Mouse (Mus musculus): ENCODE results near the gene Serpinh1. TPM values are rescaled to one million over a fixed set of nuclear protein-coding genes. Genes with fewer than 3 reads are reported as not detected.
"Not testable (repeated sequence)": the region's sequence is repeated elsewhere in the genome, so short reads cannot be mapped to it uniquely, and the experiment has no call there.

Gene Serpinh1
- polyA plus RNA-seq, 1 experiment from 2014 or later = 1,149 TPM

DNA sequence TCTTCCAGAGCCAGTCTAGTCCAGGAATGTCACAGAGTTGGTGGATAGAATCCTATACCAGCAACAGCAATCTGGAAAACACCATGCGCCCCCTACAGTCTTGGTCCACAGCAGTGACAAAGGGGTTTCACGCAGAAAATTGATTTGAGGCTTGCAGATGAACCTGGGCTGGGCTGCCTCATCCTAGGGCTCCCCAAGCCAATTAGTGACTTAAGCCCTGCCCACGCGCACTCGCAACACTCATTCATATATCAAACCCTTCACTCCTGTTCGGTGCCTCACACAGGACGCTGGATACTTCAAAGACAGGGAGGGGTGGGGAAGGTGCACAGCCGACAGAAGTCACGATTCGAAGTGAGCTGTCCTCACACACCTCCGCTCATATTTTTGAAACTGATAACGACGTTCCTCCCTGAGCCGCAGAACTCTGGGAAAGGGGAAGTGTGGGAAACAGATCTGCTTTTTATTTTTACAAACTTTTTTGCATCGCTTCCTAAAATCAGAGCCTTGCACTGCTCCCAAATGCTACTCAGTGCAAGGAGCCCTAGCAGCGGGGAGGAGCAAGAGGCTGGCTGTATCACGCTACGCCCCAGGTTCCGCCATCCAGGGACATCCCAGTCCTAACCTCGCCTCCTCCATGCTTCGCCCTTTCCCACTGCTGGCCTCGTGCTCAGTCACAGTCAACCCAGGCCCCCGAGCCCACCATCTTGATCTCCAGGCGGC is 27.6 kb upstream of the Serpinh1 start:
- under 1% methylated on average over 24 of the region's 24 CpGs for WGBS
- Histone ChIP-seq H3K4me1 (ENCODE audit: control insufficient read depth, insufficient read depth, low read length) (peaks cover 39% of the 10 kb centered on the region), H3K36me3 (ENCODE audit: control insufficient read depth, insufficient read depth) (no peaks in the 10 kb centered on the region), H3K4me3 (ENCODE audit: low read length) (peak overlapping the region; percentile 65), H3K27ac (ENCODE audit: low read length) (peak overlapping the region; percentile 96), H3K4me2 (ENCODE audit: low read depth, low read length) (peak overlapping the region; percentile 83), H3K27me3 (ENCODE audit: control insufficient read depth, insufficient read depth, low read length) (no peaks in the 10 kb centered on the region), H3K9ac (ENCODE audit: low read length) (peak overlapping the region; percentile 85), H3K9me3 (replicated peaks; ENCODE audit: control insufficient read depth, low read length) (no peaks in the 10 kb centered on the region)
- peak; percentile 30 for ATAC-seq (replicated peaks; ENCODE audit: extremely low read depth, insufficient read depth, low FRiP score)

DNA sequence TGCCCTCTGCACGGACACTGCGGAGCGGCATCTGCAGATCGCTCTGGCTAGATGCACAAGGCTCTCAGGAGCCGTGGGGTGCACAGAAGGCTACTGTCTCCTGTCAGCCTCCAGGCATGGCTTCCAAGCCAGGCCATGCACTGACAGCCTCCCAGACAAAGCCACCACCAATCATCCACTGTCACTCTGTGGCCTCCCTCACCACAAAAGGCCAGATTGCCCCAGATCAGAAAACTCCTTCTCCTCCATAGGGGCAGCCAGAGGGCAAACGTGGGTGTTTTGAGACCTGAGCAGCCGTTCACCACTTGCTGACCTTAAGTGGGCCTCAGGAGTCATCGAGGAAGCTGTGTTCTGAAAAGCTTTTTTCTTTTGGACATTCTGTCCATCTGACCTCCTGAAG is 25.8 kb upstream of the Serpinh1 start:
- no peaks in the 10 kb centered on the region for H3K27me3 ChIP-seq (ENCODE audit: control insufficient read depth, insufficient read depth, low read length)
- no peak for ATAC-seq (replicated peaks; ENCODE audit: extremely low read depth, insufficient read depth, low FRiP score)
- 50% methylated on average over 8 of the region's 8 CpGs for WGBS
- peaks cover 22% of the 10 kb centered on the region for H3K4me1 ChIP-seq (ENCODE audit: control insufficient read depth, insufficient read depth, low read length)
- no peak overlapping the region for H3K4me2 ChIP-seq (ENCODE audit: low read depth, low read length)
- H3K27ac ChIP-seq (ENCODE audit: low read length) = no peak overlapping the region
- peak overlapping the region; percentile 27; the same call in 1 of the 2 replicates for H3K9ac ChIP-seq (ENCODE audit: low read length)
- H3K9me3 ChIP-seq (replicated peaks; ENCODE audit: control insufficient read depth, low read length) = no peaks in the 10 kb centered on the region
- no peaks in the 10 kb centered on the region for H3K36me3 ChIP-seq (ENCODE audit: control insufficient read depth, insufficient read depth)
- no peak overlapping the region for H3K4me3 ChIP-seq (ENCODE audit: low read length)

DNA sequence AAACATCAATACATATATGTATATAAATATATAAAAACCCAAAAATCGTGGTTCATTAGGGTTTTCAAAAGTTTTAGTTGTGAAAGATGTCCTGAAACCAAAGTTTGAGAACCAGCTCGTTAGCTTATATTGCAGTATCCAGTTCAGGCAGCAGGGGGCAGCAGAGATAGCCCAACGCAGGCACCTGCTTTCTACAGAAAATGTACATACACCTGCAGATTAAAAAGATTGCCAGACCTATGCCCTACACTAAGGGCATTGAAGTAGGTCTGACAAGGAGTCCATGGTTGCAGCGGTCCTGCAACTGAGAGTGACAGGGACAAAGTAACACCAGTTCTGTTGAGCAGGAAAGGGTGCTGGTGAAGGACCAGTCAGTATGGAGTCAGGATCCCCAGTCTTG is 22.4 kb upstream of the Serpinh1 start:
- no peak overlapping the region for H3K27ac ChIP-seq (ENCODE audit: low read length)
- H3K4me3 ChIP-seq (ENCODE audit: low read length) = no peak overlapping the region
- H3K4me1 ChIP-seq (ENCODE audit: control insufficient read depth, insufficient read depth, low read length) = peaks cover 15% of the 10 kb centered on the region; the same call in 1 of the 2 replicates
- H3K36me3 ChIP-seq (ENCODE audit: control insufficient read depth, insufficient read depth) = no peaks in the 10 kb centered on the region
- no peaks in the 10 kb centered on the region for H3K27me3 ChIP-seq (ENCODE audit: control insufficient read depth, insufficient read depth, low read length)
- no peak for ATAC-seq (replicated peaks; ENCODE audit: extremely low read depth, insufficient read depth, low FRiP score)
- no peak overlapping the region for H3K4me2 ChIP-seq (ENCODE audit: low read depth, low read length)
- no peak overlapping the region for H3K9ac ChIP-seq (ENCODE audit: low read length)
- no peaks in the 10 kb centered on the region for H3K9me3 ChIP-seq (replicated peaks; ENCODE audit: control insufficient read depth, low read length)
- WGBS = 3% methylated on average over 4 of the region's 4 CpGs

DNA sequence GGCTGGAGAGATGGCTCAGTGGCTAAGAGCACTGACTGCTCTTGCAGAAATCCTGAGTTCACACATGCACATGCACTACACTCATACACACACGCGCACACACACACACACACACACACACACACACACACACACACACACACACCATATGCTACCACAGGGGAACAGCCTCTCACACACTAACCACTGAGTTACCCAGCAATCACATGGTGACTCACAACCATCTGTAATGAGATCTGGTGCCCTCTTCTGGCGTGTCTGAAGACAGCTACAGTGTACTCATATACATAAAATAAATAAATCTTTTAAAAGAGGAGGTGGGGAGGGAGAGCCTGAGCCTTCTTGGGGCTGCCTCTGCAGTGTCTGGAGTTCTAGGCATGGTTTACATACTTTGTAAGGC is 21.3 kb upstream of the Serpinh1 start:
- H3K36me3 ChIP-seq (ENCODE audit: control insufficient read depth, insufficient read depth); H3K27me3 ChIP-seq (ENCODE audit: control insufficient read depth, insufficient read depth, low read length); H3K9me3 ChIP-seq (replicated peaks; ENCODE audit: control insufficient read depth, low read length); H3K4me3 ChIP-seq (ENCODE audit: low read length); H3K4me2 ChIP-seq (ENCODE audit: low read depth, low read length); H3K4me1 ChIP-seq (ENCODE audit: control insufficient read depth, insufficient read depth, low read length); H3K9ac ChIP-seq (ENCODE audit: low read length); ATAC-seq (replicated peaks; ENCODE audit: extremely low read depth, insufficient read depth, low FRiP score); H3K27ac ChIP-seq (ENCODE audit: low read length): not testable (repeated sequence)
- WGBS = 50% methylated on average over 3 of the region's 3 CpGs

DNA sequence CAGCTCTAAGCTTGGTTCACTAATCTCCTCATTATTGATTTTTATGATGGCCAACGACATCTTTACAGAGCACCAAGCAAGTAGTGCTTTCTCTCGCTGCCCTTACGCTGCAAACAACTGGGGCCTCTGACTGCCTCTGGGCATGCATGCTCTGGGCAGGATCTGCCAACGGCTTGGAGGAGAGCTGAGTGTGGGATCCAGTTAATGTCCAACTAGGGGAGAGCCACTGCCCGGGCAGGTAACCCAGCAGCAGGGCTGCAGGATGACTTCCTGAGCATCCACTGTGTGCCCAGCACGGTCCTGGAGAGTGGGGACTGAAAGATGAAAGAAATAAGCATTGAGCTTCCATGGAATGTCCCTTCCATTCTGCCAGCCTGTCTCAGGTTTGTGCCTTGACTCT is 13.7 kb upstream of the Serpinh1 start:
- H3K9me3 ChIP-seq (replicated peaks; ENCODE audit: control insufficient read depth, low read length) = no peaks in the 10 kb centered on the region
- H3K36me3 ChIP-seq (ENCODE audit: control insufficient read depth, insufficient read depth) = no peaks in the 10 kb centered on the region
- H3K27me3 ChIP-seq (ENCODE audit: control insufficient read depth, insufficient read depth, low read length) = no peaks in the 10 kb centered on the region
- 0 out of 2 replicates have a peak, but pooled peaks cover 3% of the 10 kb centered on the region for H3K4me1 ChIP-seq (ENCODE audit: control insufficient read depth, insufficient read depth, low read length)
- ATAC-seq (replicated peaks; ENCODE audit: extremely low read depth, insufficient read depth, low FRiP score) = no peak
- H3K4me3 ChIP-seq (ENCODE audit: low read length) = no peak overlapping the region
- no peak overlapping the region for H3K4me2 ChIP-seq (ENCODE audit: low read depth, low read length)
- 67% methylated on average over 6 of the region's 6 CpGs for WGBS
- no peak overlapping the region for H3K27ac ChIP-seq (ENCODE audit: low read length)
- H3K9ac ChIP-seq (ENCODE audit: low read length) = no peak overlapping the region

DNA sequence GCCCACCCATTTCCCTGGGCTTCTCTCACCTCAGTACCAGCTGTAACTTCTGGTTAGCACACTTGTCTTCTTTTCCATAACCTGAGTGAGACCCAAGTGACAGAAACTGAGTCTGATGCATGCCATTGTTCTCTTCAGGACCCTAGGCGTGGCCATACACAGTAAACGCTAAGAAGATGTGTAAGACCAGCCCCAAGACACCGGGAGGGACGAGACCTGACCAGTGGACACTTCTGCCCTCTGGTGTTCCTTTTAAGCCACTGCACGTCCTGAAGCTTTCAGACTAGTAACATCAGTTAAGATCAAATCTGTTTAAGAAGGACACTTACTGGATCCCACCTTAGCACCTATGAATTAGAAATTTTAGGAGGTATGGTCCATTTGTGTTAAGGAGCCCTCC is 12.0 kb upstream of the Serpinh1 start:
- no peak overlapping the region for H3K4me3 ChIP-seq (ENCODE audit: low read length)
- H3K9ac ChIP-seq (ENCODE audit: low read length) = no peak overlapping the region
- peaks cover 11% of the 10 kb centered on the region for H3K4me1 ChIP-seq (ENCODE audit: control insufficient read depth, insufficient read depth, low read length)
- no peak overlapping the region for H3K27ac ChIP-seq (ENCODE audit: low read length)
- no peaks in the 10 kb centered on the region for H3K36me3 ChIP-seq (ENCODE audit: control insufficient read depth, insufficient read depth)
- H3K4me2 ChIP-seq (ENCODE audit: low read depth, low read length) = no peak overlapping the region
- H3K27me3 ChIP-seq (ENCODE audit: control insufficient read depth, insufficient read depth, low read length) = no peaks in the 10 kb centered on the region
- 2% methylated on average over 5 of the region's 5 CpGs for WGBS
- no peaks in the 10 kb centered on the region for H3K9me3 ChIP-seq (replicated peaks; ENCODE audit: control insufficient read depth, low read length)
- no peak for ATAC-seq (replicated peaks; ENCODE audit: extremely low read depth, insufficient read depth, low FRiP score)

DNA sequence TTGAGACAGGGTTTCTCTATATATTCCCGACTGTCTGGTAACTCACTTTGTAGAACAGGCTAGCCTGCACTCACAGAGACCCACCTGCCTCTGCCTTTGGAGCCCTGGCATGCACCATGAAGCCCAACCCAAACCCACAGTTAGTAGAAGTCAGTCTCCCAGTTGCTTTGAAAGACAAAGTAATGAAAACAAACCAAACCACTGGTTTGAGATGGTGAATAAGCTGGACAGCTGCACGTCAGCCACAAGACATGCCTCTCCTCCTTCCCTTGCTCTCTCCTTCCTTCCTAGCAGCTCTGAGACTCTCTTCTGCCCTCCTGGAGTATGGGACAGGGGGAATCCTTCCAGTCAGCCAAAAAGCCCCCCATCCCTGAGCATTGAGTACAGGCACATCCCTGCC is 9.1 kb upstream of the Serpinh1 start:
- Histone ChIP-seq H3K27me3 (ENCODE audit: control insufficient read depth, insufficient read depth, low read length) (no peaks in the 10 kb centered on the region), H3K4me1 (ENCODE audit: control insufficient read depth, insufficient read depth, low read length) (peaks cover 27% of the 10 kb centered on the region), H3K4me2 (ENCODE audit: low read depth, low read length) (no peak overlapping the region), H3K4me3 (ENCODE audit: low read length) (no peak overlapping the region), H3K36me3 (ENCODE audit: control insufficient read depth, insufficient read depth) (no peaks in the 10 kb centered on the region), H3K9ac (ENCODE audit: low read length) (no peak overlapping the region), H3K27ac (ENCODE audit: low read length) (no peak overlapping the region), H3K9me3 (replicated peaks; ENCODE audit: control insufficient read depth, low read length) (no peaks in the 10 kb centered on the region)
- ATAC-seq (replicated peaks; ENCODE audit: extremely low read depth, insufficient read depth, low FRiP score) = no peak
- WGBS = 82% methylated on average over 2 of the region's 2 CpGs

DNA sequence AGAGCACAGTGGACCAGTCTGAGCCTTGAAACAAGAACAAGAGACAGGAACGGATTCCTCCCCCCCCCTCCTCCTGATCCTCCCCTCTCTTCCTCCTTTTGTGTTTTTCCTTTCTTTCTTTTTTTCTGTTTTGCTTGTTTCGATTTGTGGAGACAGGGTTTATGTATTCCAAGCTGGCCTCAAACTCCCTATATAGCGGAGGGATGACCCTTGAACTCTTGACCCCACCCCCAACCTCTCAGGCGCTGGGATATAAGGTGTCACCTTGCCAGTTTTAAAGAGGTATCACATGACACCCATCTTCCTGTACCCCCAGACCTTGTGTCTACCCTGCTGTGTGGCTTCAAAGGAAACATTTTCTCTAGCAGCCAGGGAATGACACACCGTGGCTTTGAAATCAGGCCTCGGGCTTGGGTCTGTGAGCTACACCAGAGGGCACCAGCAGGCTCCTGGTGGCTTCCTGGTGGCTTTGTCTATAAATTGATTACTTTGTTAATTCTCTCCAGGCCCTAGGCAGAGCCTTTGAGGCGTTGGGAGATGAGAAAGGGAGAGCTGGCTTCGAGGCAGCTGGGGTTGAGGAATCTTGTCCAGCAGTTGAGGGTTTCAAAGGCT is 7.9 kb upstream of the Serpinh1 start:
- peak overlapping the region; percentile 49 for H3K9ac ChIP-seq (ENCODE audit: low read length)
- no peak overlapping the region for H3K4me3 ChIP-seq (ENCODE audit: low read length)
- H3K4me2 ChIP-seq (ENCODE audit: low read depth, low read length) = peak overlapping the region; percentile 14; the same call in 1 of the 2 replicates
- 39% methylated on average over 8 of the region's 8 CpGs for WGBS
- H3K27ac ChIP-seq (ENCODE audit: low read length) = peak overlapping the region; percentile 92
- H3K9me3 ChIP-seq (replicated peaks; ENCODE audit: control insufficient read depth, low read length) = no peaks in the 10 kb centered on the region
- no peaks in the 10 kb centered on the region for H3K27me3 ChIP-seq (ENCODE audit: control insufficient read depth, insufficient read depth, low read length)
- no peak for ATAC-seq (replicated peaks; ENCODE audit: extremely low read depth, insufficient read depth, low FRiP score)
- H3K4me1 ChIP-seq (ENCODE audit: control insufficient read depth, insufficient read depth, low read length) = peaks cover 37% of the 10 kb centered on the region
- H3K36me3 ChIP-seq (ENCODE audit: control insufficient read depth, insufficient read depth) = no peaks in the 10 kb centered on the region

DNA sequence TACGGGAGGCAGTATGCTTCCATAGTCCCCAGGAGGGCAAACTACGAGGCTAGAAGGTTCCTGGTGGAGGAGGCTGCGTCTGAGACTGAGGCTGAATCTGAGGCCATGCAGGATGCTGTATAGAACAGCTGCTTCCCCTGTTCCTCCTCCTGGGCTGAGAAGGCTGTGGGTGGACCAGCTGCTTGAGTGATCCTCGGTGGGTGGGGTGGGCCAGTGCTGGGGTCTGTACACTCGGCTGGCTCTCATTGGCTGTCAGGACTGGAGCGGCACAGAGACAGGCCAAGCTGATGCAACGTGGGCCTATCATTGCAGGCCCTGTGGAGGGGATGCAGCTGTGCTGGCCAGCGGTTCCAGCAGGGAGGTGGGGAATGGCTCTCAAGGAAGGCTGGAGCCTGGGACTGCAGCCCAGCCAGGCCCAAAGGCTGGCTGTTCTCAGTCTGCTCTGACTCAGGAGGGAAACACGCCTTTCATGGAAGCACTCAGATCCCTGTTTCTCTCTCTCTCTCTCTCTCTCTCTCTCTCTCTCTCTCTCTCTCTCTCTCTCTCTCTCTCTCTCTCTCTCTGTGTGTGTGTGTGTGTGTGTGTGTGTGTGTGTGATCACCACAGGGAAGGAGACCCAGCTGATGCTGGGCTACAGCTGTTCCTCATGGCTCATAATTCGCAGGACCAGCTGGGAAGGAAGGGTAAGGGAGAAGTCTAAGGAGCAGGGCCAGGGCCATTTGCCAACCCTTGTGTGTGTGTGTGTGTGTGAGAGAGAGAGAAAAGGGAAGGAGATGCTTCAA is 7.2 kb upstream of the Serpinh1 start:
- Histone ChIP-seq H3K27me3 (ENCODE audit: control insufficient read depth, insufficient read depth, low read length) (no peaks in the 10 kb centered on the region), H3K36me3 (ENCODE audit: control insufficient read depth, insufficient read depth) (no peaks in the 10 kb centered on the region), H3K4me2 (ENCODE audit: low read depth, low read length) (peak overlapping the region; percentile 14; the same call in 1 of the 2 replicates), H3K27ac (ENCODE audit: low read length) (peak overlapping the region; percentile 92), H3K9ac (ENCODE audit: low read length) (peak overlapping the region; percentile 62), H3K4me1 (ENCODE audit: control insufficient read depth, insufficient read depth, low read length) (peaks cover 42% of the 10 kb centered on the region), H3K9me3 (replicated peaks; ENCODE audit: control insufficient read depth, low read length) (no peaks in the 10 kb centered on the region), H3K4me3 (ENCODE audit: low read length) (no peak overlapping the region)
- peak; percentile 89 for ATAC-seq (replicated peaks; ENCODE audit: extremely low read depth, insufficient read depth, low FRiP score)
- 18% methylated on average over 10 of the region's 10 CpGs for WGBS

Data from heart, embryonic 16.5 days (tissue).